18 mouse cellular contexts compared by ENCODE assay signal in genomic region chr17:7231790-7232189, GRCm38 (mm10).
A peak's percentile ranks its signal among the peaks of the same experiment; 100 is the strongest.
DNase-seq lines count a peak whose midpoint lies in the region; ATAC-seq lines count a peak whose summit lies in the region.
"Had no signal": no experiment of that assay in that cellular context is flagged by ENCODE, and none has a peak within 500 bp of the region (broad histone marks: within the 10 kb centered on the region; RNA-seq: fewer than 3 reads in every experiment).

No protein-coding gene starts in this region.

- H3K36me3 ChIP-seq in forebrain, embryonic 15.5 days: peaks cover 2% of the 10 kb centered on the region; the same call in 1 of the 2 replicates
- H3K36me3 ChIP-seq in forebrain, embryonic 12.5 days (replicated peaks): no peaks in the 10 kb centered on the region; the same call in none of the 2 replicates
- peaks cover 26% of the 10 kb centered on the region for H3K36me3 ChIP-seq in midbrain, embryonic 10.5 days
- H3K36me3 ChIP-seq in midbrain, embryonic 15.5 days (replicated peaks): no peaks in the 10 kb centered on the region

- no peaks in the 10 kb centered on the region for H3K9me3 ChIP-seq in forebrain, embryonic 15.5 days
- no peaks in the 10 kb centered on the region for H3K9me3 ChIP-seq in forebrain, embryonic 12.5 days
- no peaks in the 10 kb centered on the region for H3K9me3 ChIP-seq in midbrain, embryonic 10.5 days (replicated peaks)
- no peaks in the 10 kb centered on the region for H3K9me3 ChIP-seq in midbrain, embryonic 15.5 days
- H3K9me3 ChIP-seq: embryonic facial prominence, embryonic 13.5 days; heart, embryonic 10.5 days had no signal

- 64% methylated on average over 8 of the region's 8 CpGs for WGBS in forebrain, embryonic 15.5 days
- 72% methylated on average over 8 of the region's 8 CpGs for WGBS in forebrain, embryonic 12.5 days
- WGBS in midbrain, embryonic 10.5 days: 90% methylated on average over 8 of the region's 8 CpGs
- WGBS in midbrain, embryonic 15.5 days: 59% methylated on average over 8 of the region's 8 CpGs

- H3K27me3 ChIP-seq in forebrain, embryonic 15.5 days: no peaks in the 10 kb centered on the region
- H3K27me3 ChIP-seq in forebrain, embryonic 12.5 days: no peaks in the 10 kb centered on the region
- no peaks in the 10 kb centered on the region for H3K27me3 ChIP-seq in midbrain, embryonic 10.5 days (ENCODE audit: low read depth, poor library complexity, severe bottlenecking)
- no peaks in the 10 kb centered on the region for H3K27me3 ChIP-seq in midbrain, embryonic 15.5 days (replicated peaks)
- H3K27me3 ChIP-seq: embryonic facial prominence, embryonic 13.5 days had no signal

- H3K4me2 ChIP-seq in forebrain, embryonic 15.5 days (replicated peaks): no peak overlapping the region
- H3K4me2 ChIP-seq in forebrain, embryonic 12.5 days: no peak overlapping the region
- no peak overlapping the region for H3K4me2 ChIP-seq in midbrain, embryonic 15.5 days
- H3K4me2 ChIP-seq: embryonic facial prominence, embryonic 13.5 days had no signal

- intact Hi-C loops in heart, postnatal 10 days (cut with DNase I): no loop called here

- no peak overlapping the region for H3K9ac ChIP-seq in forebrain, embryonic 15.5 days (replicated peaks)
- no peak overlapping the region for H3K9ac ChIP-seq in forebrain, embryonic 12.5 days
- no peak overlapping the region for H3K9ac ChIP-seq in midbrain, embryonic 15.5 days
- H3K9ac ChIP-seq: embryonic facial prominence, embryonic 13.5 days had no signal

- H3K27ac ChIP-seq in forebrain, embryonic 15.5 days (replicated peaks): peak overlapping the region; percentile 69
- no peak overlapping the region for H3K27ac ChIP-seq in forebrain, embryonic 12.5 days
- H3K27ac ChIP-seq in midbrain, embryonic 10.5 days (replicated peaks): 0 out of 2 replicates have a peak overlapping the region, but pooled peaks have one; percentile 23
- H3K27ac ChIP-seq in midbrain, embryonic 15.5 days: no peak overlapping the region
- H3K27ac ChIP-seq: embryonic facial prominence, embryonic 13.5 days; heart, embryonic 10.5 days; hindbrain, postnatal 0 days had no signal

- H3K4me1 ChIP-seq in forebrain, embryonic 15.5 days: peaks cover 33% of the 10 kb centered on the region
- H3K4me1 ChIP-seq in forebrain, embryonic 12.5 days: 0 out of 2 replicates have a peak, but pooled peaks cover 4% of the 10 kb centered on the region
- 0 out of 2 replicates have a peak, but pooled peaks cover 3% of the 10 kb centered on the region for H3K4me1 ChIP-seq in midbrain, embryonic 10.5 days
- peaks cover 12% of the 10 kb centered on the region for H3K4me1 ChIP-seq in midbrain, embryonic 15.5 days

- no peak overlapping the region for H3K4me3 ChIP-seq in forebrain, embryonic 15.5 days
- no peak overlapping the region for H3K4me3 ChIP-seq in forebrain, embryonic 12.5 days (replicated peaks)
- no peak overlapping the region for H3K4me3 ChIP-seq in midbrain, embryonic 10.5 days
- H3K4me3 ChIP-seq in midbrain, embryonic 15.5 days: no peak overlapping the region
- H3K4me3 ChIP-seq: embryonic facial prominence, embryonic 13.5 days; heart, embryonic 10.5 days had no signal

- peak; percentile 60 for DNase-seq in heart, adult 11 months
- DNase-seq in heart, postnatal 10 days: no peak
- DNase-seq in midbrain, embryonic 10.5 days (ENCODE audit: low spot score): no peak
- peak; percentile 56 for DNase-seq in brain, adult 2 months (ENCODE audit: low read depth, low spot score)
- DNase-seq: adrenal gland, postnatal 10 days; cerebellum, adult 11-12 months; cerebellum, adult 9-10 months; cerebellum, postnatal 25 days; heart, adult 18-20 months; heart, postnatal 14 days; kidney, adult 11 months had no signal

- no peak for ATAC-seq in forebrain, embryonic 15.5 days (replicated peaks)
- no peak for ATAC-seq in forebrain, embryonic 12.5 days (ENCODE audit: low FRiP score)
- ATAC-seq in midbrain, embryonic 15.5 days (replicated peaks): no peak
- ATAC-seq in erythroid progenitor cell, adult 5-6 weeks (replicated peaks; ENCODE audit: low FRiP score, poor library complexity, severe bottlenecking): no peak

Comparison
In these comparisons a context has a peak if more than half of its experiments do, and no peak if none do; other contexts are left out.
1. H3K27ac ChIP-seq: peak in forebrain, embryonic 15.5 days (single experiment) and midbrain, embryonic 10.5 days (single experiment); none in forebrain, embryonic 12.5 days (single experiment) and midbrain, embryonic 15.5 days (single experiment).
2. DNase-seq: peak in heart, adult 11 months (single experiment) and brain, adult 2 months (single experiment); none in heart, postnatal 10 days (0 of 2) and midbrain, embryonic 10.5 days (single experiment).